Comparison of ENCODE assay signal across 8 mouse cellular contexts in genomic region chr6:87730141-87730540, GRCm38 (mm10). TPM values are rescaled to one million over a fixed set of nuclear protein-coding genes. Genes with fewer than 3 reads are reported as not detected.
DNase-seq lines count a peak whose midpoint lies in the region; ATAC-seq and TF ChIP-seq lines count a peak whose summit lies in the region.

No protein-coding gene starts in this region.

- peak overlapping the region; percentile 63 for H3K4me3 ChIP-seq in layer of hippocampus, adult 2 months
- H3K4me3 ChIP-seq in forebrain, embryonic 11.5 days (ENCODE audit: low read depth, low read length) = peak overlapping the region; percentile 51
- peak overlapping the region; percentile 58 for H3K4me3 ChIP-seq in intestine, embryonic 16.5 days (ENCODE audit: low read length)
- peak overlapping the region; percentile 68 for H3K4me3 ChIP-seq in neural tube, embryonic 12.5 days

- peaks cover 49% of the 10 kb centered on the region for H3K27me3 ChIP-seq in forebrain, embryonic 11.5 days (ENCODE audit: control insufficient read depth, insufficient read depth, low read length)
- H3K27me3 ChIP-seq in intestine, embryonic 16.5 days (replicated peaks; ENCODE audit: control insufficient read depth, insufficient read depth, low read length) = peaks cover 43% of the 10 kb centered on the region
- peaks cover 31% of the 10 kb centered on the region for H3K27me3 ChIP-seq in neural tube, embryonic 12.5 days (replicated peaks)

- no peak overlapping the region; the same call in none of the 2 replicates for H3K9ac ChIP-seq in forebrain, embryonic 11.5 days (ENCODE audit: low read length)
- no peak overlapping the region for H3K9ac ChIP-seq in intestine, embryonic 16.5 days (ENCODE audit: low read depth, low read length)
- peak overlapping the region; percentile 74 for H3K9ac ChIP-seq in neural tube, embryonic 12.5 days

- H3K4me2 ChIP-seq in forebrain, embryonic 11.5 days (ENCODE audit: low read depth, low read length, severe bottlenecking) = peak overlapping the region; percentile 90
- H3K4me2 ChIP-seq in intestine, embryonic 16.5 days (ENCODE audit: low read depth, low read length) = peak overlapping the region; percentile 90
- peak overlapping the region; percentile 74 for H3K4me2 ChIP-seq in neural tube, embryonic 12.5 days (replicated peaks)

- H3K36me3 ChIP-seq in forebrain, embryonic 11.5 days (ENCODE audit: control insufficient read depth, insufficient read depth, low read length) = no peaks in the 10 kb centered on the region
- no peaks in the 10 kb centered on the region for H3K36me3 ChIP-seq in intestine, embryonic 16.5 days (ENCODE audit: control insufficient read depth, insufficient read depth, low read length)
- no peaks in the 10 kb centered on the region for H3K36me3 ChIP-seq in neural tube, embryonic 12.5 days

- TF ChIP-seq CTCF in layer of hippocampus, adult 2 months (conservative IDR thresholded peaks at IDR 0.05) = no peak

- 12% methylated on average over 13 of the region's 13 CpGs for WGBS in forebrain, embryonic 11.5 days
- WGBS in intestine, embryonic 16.5 days = 20% methylated on average over 13 of the region's 13 CpGs
- WGBS in neural tube, embryonic 12.5 days = 19% methylated on average over 13 of the region's 13 CpGs

- H3K27ac ChIP-seq in layer of hippocampus, adult 2 months = peak overlapping the region; percentile 89
- H3K27ac ChIP-seq in forebrain, embryonic 11.5 days (ENCODE audit: low read depth, low read length) = no peak overlapping the region
- H3K27ac ChIP-seq in intestine, embryonic 16.5 days (ENCODE audit: low read length) = no peak overlapping the region
- H3K27ac ChIP-seq in neural tube, embryonic 12.5 days = no peak overlapping the region

- no peak for DNase-seq in layer of hippocampus, adult 2 months (ENCODE audit: low spot score in 2 of 2)
- DNase-seq in layer of hippocampus, adult 9-11 months = no peak
- DNase-seq in forebrain, embryonic 11.5 days (ENCODE audit: low spot score) = no peak
- no peak for DNase-seq in cerebellum, postnatal 4 days (ENCODE audit: low spot score in 2 of 2)
- no peak for DNase-seq in frontal cortex, postnatal 25 days (ENCODE audit: low spot score in 2 of 2)
- no peak for DNase-seq in gastrocnemius, postnatal 4 days (ENCODE audit: low spot score in 2 of 2)

- H3K4me1 ChIP-seq in forebrain, embryonic 11.5 days (replicated peaks; ENCODE audit: control insufficient read depth, insufficient read depth, low read length) = peaks cover 21% of the 10 kb centered on the region
- peaks cover 19% of the 10 kb centered on the region for H3K4me1 ChIP-seq in intestine, embryonic 16.5 days (ENCODE audit: control insufficient read depth, insufficient read depth, low read length)
- H3K4me1 ChIP-seq in neural tube, embryonic 12.5 days = peaks cover 31% of the 10 kb centered on the region

- ATAC-seq in forebrain, embryonic 11.5 days (replicated peaks; ENCODE audit: low FRiP score) = no peak
- ATAC-seq in intestine, embryonic 16.5 days = no peak
- ATAC-seq in neural tube, embryonic 12.5 days (ENCODE audit: low FRiP score, low read depth) = no peak

- H3K9me3 ChIP-seq in forebrain, embryonic 11.5 days (ENCODE audit: control insufficient read depth, low read length) = no peaks in the 10 kb centered on the region
- no peaks in the 10 kb centered on the region for H3K9me3 ChIP-seq in intestine, embryonic 16.5 days (ENCODE audit: control insufficient read depth, low read length)
- no peaks in the 10 kb centered on the region for H3K9me3 ChIP-seq in neural tube, embryonic 12.5 days

RNA-seq across cellular contexts. Expression of gene Efcc1, which starts 0.5 kb away (rescaled TPM):
- total RNA-seq in layer of hippocampus, adult 2 months (2021) = 1 to 10 TPM; 3.7 to 4.3 TPM
- 1.5 TPM in 2 replicates for polyA plus RNA-seq in forebrain, embryonic 11.5 days (2014; fragmentation: Nextera tagmentation; extraction: Ambion mirVana)
- 0.69 and 0.73 TPM in 2 replicates for polyA plus RNA-seq in intestine, embryonic 16.5 days (2015; fragmentation: Nextera tagmentation; extraction: Ambion mirVana)
- 8.7 and 9.3 TPM in 2 replicates for polyA plus RNA-seq in neural tube, embryonic 12.5 days (2016; fragmentation: Nextera tagmentation; extraction: Ambion mirVana)
- 1 to 10 TPM; 2.7 to 3.4 TPM for total RNA-seq in gastrocnemius, postnatal 4 days (2021)

RNA-seq across cellular contexts. Expression of gene Gp9, which starts 47.7 kb away (rescaled TPM):
- total RNA-seq in layer of hippocampus, adult 2 months (2021) = 1 to 10 TPM in 1 of 2 experiments, under 1 TPM in 1; 0.98 to 1.2 TPM
- polyA plus RNA-seq in forebrain, embryonic 11.5 days (2014; fragmentation: Nextera tagmentation; extraction: Ambion mirVana) = 2.5 and 2.8 TPM in 2 replicates
- 1.5 and 2.0 TPM in 2 replicates for polyA plus RNA-seq in intestine, embryonic 16.5 days (2015; fragmentation: Nextera tagmentation; extraction: Ambion mirVana)
- polyA plus RNA-seq in neural tube, embryonic 12.5 days (2016; fragmentation: Nextera tagmentation; extraction: Ambion mirVana) = 1.6 and 2.8 TPM in 2 replicates
- under 1 TPM in 1 of 2 experiments, not detected in 1; 0.32 TPM for total RNA-seq in gastrocnemius, postnatal 4 days (2021)

RNA-seq across cellular contexts. Expression of gene Aplf, which starts 58.1 kb away (rescaled TPM):
- 1 to 10 TPM; 6.9 to 7.9 TPM for total RNA-seq in layer of hippocampus, adult 2 months (2021)
- polyA plus RNA-seq in forebrain, embryonic 11.5 days (2014; fragmentation: Nextera tagmentation; extraction: Ambion mirVana) = 13.6 and 15.1 TPM in 2 replicates
- 13.0 and 14.2 TPM in 2 replicates for polyA plus RNA-seq in intestine, embryonic 16.5 days (2015; fragmentation: Nextera tagmentation; extraction: Ambion mirVana)
- 12.3 and 13.0 TPM in 2 replicates for polyA plus RNA-seq in neural tube, embryonic 12.5 days (2016; fragmentation: Nextera tagmentation; extraction: Ambion mirVana)
- total RNA-seq in gastrocnemius, postnatal 4 days (2021) = 1 to 10 TPM; 5.2 to 6.0 TPM
